Mouse (Mus musculus): Measurements from ENCODE around the gene Gm5678. TPM values are rescaled to one million over a fixed set of nuclear protein-coding genes. Genes with fewer than 3 reads are reported as not detected.
"Not testable (repeated sequence)": the region's sequence is repeated elsewhere in the genome, so short reads cannot be mapped to it uniquely, and the experiment has no call there.

Gm5678 gene
- total RNA-seq, 2 experiments from 2014 or later: 1.3 to 1.5 TPM

DNA sequence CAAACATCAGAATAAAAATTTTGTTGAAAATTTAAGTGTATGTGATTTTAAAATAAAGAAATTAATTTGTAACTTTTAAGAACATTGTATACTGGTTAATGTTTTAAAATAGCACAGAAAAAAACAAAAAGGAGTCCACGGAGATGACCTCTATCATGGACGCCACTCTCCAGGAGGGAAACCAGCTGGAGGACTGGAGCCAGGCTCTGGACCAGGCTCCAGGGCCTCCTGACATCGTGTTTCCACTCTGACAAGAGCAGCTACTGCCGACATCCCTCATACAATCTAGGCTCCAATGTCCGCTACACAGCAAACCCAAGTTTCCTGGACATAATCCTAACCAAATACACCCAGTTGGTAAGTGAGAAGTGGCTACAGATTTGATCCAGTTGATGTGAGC, 32.1 kb upstream of the Gm5678 start:
- Histone ChIP-seq H3K4me3 (no peak overlapping the region), H3K27ac (no peak overlapping the region)
- no peak for DNase-seq
- TF ChIP-seq CTCF (IDR thresholded peaks at IDR 0.05): no peak
- intact Hi-C loops (cut with DNase I): no loop called here

DNA sequence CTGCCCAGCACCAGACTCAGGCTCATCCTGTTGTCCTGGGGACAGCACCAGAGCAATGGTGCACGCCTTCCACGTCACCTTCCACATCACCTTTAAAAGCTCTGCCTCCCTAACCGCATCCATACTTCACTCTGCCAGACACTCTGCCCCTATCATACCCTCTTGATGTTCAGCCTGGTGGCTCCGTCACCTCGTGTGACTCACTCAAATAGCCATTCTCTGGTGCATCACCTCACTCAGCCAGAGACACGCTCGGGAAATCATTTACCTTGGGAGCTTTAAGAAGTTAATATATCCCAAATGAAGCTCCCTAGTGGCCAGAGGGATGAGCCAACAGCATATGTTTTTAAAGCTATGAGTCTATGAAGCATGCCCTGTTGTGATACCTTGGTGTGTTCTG, 31.1 kb upstream of the Gm5678 start:
- intact Hi-C loops (cut with DNase I): no loop called here
- DNase-seq: no peak
- TF ChIP-seq CTCF (IDR thresholded peaks at IDR 0.05): no peak

DNA sequence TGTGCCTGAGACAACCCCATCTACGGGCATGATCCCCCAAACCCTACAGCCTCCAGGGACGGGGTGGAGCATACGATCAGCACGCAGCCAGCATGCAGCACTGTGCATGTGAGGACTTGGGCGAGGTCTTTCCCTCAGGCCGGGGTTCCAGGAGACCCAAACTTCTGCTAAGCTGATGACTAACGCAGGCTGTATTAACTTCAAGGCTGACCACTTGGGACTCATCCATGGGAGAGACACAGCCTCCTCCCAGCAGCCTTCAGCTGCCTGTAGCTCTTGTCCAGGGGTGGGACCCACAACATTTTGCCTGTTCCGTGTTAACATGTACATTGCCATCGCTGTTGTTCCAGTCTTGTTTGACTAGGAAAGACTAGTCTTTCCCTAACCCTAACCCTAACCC, 30.3 kb upstream of the Gm5678 start:
- no peak for TF ChIP-seq CTCF (IDR thresholded peaks at IDR 0.05)
- DNase-seq: no peak
- Histone ChIP-seq H3K27ac (no peak overlapping the region), H3K4me3 (no peak overlapping the region)
- intact Hi-C loops (cut with DNase I): no loop called here

More for the DNA sequence above, 31.1 kb upstream of the Gm5678 start:
- Histone ChIP-seq H3K27ac (no peak overlapping the region), H3K4me3 (no peak overlapping the region)

DNA sequence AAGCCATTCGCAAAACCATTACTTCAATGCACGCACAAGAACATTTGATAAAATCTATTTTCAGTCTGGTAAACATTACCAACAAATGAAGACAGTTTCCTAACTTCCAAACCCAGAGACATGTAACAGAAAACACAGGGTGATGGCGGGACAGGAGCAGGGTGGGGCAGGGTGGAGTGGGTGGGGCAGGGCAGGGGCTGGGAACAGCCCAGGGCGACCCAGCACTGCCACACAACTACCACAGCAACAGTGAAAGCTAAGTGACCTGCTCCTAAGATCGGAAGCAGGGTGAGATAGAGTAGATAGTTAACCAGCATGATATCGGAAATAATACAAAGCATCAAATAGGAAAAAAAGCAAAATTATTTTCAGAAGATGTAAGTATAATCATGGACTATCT, 28.4 kb upstream of the Gm5678 start:
- intact Hi-C loops (cut with DNase I): no loop called here
- no peak for TF ChIP-seq CTCF (IDR thresholded peaks at IDR 0.05)
- no peak overlapping the region for H3K27ac ChIP-seq
- H3K4me3 ChIP-seq: no peak overlapping the region
- no peak for DNase-seq

DNA sequence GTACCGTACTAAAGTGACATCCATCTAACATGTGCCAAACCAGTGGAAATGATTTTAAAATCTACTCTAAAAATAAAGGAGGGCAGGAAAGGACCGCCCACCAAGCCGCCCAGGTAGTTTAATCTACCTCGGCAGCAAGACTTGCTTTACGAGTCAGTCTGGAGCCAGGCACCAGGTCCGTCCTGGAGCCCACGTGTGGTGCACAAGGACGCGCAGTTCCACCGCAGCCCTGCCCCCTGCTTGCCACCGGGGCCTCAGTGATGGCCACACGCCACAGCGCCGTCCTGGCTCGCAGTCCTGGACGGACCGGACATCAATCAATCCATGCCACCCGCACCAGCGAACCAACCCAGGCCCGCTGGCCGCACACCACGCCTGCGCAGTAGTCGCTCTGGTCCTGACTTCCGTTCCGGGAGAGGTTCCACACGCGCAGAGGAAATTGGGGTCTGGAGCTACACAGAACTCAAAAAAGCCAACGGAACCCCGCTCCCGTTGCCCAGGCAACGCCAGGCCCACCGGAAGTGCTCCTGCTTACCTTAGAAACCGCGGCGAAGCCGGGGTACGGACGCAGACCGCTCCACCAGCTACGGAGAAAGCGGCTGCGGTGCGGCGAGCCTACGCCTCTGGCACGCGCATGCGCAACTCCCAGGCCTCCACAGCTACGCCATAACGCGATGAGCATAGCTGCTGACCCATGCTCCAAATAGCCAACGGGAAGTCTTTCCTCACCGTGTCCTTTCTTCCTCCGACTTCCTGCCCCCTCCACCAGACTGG, 24.3 kb upstream of the Gm5678 start, which contains the start of gene Setd4:
Gene Setd4, minus strand, starts transcription at position 625 of the 774 bp plus-strand sequence.
- DNase-seq: peak; percentile 98
- peak within 1 kb of the TSS; percentile 95 for H3K27ac ChIP-seq
- intact Hi-C loops (cut with DNase I): no loop called here
- H3K4me3 ChIP-seq: peak within 1 kb of the TSS; percentile 75
- TF ChIP-seq CTCF (IDR thresholded peaks at IDR 0.05): peak; percentile 17; the same call in 1 of the 2 replicates

DNA sequence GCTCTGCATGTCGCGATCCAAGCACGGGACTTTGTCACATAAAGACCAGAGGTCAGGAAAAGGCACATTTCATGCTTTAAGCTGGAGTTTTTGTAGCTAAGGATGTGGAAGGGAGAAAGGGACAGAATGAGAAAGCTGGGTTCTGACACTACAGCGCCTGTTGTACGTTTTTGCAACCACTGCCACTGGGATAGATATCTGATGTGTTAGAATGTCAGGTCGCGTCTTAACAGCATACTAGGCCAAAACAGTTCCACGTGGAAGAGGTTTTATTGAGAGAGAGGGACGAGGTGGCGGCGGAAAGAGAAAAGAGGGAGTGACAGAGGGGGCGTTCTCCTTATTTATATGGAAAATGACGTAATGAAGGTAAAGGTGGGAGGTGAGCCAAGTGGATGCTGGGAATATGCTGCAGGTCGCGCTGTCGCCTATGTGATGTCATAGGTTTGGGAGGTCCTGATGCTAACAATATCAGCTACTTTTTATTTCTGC, 23.4 kb upstream of the Gm5678 start:
- DNase-seq: no peak
- H3K4me3 ChIP-seq: peak overlapping the region; percentile 75
- H3K27ac ChIP-seq: peak overlapping the region; percentile 95
- intact Hi-C loops (cut with DNase I): no loop called here
- no peak for TF ChIP-seq CTCF (IDR thresholded peaks at IDR 0.05)

DNA sequence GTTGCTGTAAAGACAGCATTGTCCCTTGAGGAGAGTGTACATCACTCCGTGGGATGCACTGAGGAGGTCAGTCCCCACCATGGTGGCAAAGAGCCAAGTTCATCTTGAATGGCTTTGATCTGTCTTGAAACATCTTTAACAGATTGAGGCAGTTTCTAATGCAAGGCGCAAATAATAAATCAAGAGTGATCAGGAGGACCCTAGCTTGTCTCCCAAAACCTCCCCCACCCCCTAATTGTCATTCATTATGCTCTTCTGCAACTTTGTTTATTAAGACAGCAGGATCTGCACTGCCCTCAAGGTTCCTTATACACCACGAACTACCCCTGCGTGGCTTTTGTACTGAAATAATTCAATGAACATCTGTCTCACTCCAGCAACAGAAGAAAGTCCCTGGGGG, 22.3 kb upstream of the Gm5678 start, which contains the start of gene Cbr1:
Gene Cbr1, plus strand, starts transcription at position 301 of the 400 bp plus-strand sequence.
- no peak for TF ChIP-seq CTCF (IDR thresholded peaks at IDR 0.05)
- intact Hi-C loops (cut with DNase I): no loop called here
- peak within 1 kb of the TSS; percentile 75 for H3K4me3 ChIP-seq
- DNase-seq: no peak
- peak within 1 kb of the TSS; percentile 95 for H3K27ac ChIP-seq

DNA sequence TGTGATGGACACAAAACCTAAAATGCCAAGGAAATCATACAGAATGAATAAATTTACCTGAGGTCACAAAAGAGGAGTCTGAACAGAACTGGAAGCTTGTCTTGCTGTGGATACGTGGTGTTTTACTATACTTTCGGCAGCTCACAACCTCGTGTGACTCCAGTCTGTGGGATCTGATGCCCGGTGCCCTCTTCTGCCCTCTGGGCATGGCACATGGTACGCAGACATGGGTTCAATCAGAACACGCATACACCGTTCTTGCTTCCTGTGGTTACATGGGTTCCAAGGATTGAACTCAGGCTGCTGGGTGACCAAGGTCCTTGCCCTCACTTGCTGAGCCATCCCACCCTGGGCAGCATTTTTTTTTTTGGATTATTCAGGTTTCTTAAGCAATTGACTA, 21.8 kb upstream of the Gm5678 start:
- DNase-seq: no peak

DNA sequence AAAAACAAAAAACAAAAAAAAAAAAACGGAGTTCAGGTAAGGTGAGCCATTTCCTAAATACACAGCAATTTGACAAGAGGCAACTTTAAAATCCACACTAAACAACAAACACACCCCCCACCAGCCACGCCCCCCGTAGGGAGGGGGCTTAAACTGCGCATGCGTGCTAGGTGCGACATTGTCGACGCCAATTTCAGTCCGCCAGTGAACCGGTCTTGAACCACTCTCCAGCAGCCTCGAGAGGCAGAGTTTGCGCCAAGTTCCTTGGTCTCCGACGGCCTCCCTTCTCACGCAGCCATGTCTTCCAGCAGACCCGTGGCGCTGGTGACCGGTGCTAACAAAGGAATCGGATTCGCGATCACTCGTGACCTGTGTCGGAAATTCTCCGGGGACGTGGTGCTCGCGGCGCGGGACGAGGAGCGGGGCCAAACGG, 20.2 kb upstream of the Gm5678 start:
- H3K27ac ChIP-seq: peak overlapping the region; percentile 81
- TF ChIP-seq CTCF (IDR thresholded peaks at IDR 0.05): no peak
- peak; percentile 89 for DNase-seq
- H3K4me3 ChIP-seq: peak overlapping the region; percentile 80
- intact Hi-C loops (cut with DNase I): no loop called here

More for the DNA sequence above, 21.8 kb upstream of the Gm5678 start:
- Histone ChIP-seq H3K4me3 (no peak overlapping the region), H3K27ac (no peak overlapping the region)
- intact Hi-C loops (cut with DNase I): no loop called here
- TF ChIP-seq CTCF (IDR thresholded peaks at IDR 0.05): no peak

DNA sequence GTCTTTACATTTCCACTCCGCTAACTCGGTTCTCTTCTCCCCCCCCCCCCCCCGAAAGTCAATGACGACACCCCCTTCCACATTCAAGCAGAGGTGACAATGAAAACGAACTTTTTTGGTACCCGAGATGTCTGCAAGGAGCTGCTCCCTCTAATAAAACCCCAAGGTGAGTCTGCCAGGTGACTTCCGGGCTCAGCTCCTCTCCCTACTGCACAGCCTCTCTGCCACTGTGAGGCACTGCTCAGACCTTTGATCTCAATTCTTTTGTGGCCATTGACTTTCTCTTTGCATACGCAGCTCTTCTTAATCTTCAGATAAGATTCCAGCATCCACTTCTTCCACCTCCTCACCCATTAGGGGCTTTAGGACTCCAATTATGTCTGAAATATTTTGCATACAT, 19.2 kb upstream of the Gm5678 start:
- DNase-seq: no peak
- no peak overlapping the region for H3K27ac ChIP-seq
- TF ChIP-seq CTCF (IDR thresholded peaks at IDR 0.05): no peak
- peak overlapping the region; percentile 80; the same call in 1 of the 2 replicates for H3K4me3 ChIP-seq
- intact Hi-C loops (cut with DNase I): no loop called here

DNA sequence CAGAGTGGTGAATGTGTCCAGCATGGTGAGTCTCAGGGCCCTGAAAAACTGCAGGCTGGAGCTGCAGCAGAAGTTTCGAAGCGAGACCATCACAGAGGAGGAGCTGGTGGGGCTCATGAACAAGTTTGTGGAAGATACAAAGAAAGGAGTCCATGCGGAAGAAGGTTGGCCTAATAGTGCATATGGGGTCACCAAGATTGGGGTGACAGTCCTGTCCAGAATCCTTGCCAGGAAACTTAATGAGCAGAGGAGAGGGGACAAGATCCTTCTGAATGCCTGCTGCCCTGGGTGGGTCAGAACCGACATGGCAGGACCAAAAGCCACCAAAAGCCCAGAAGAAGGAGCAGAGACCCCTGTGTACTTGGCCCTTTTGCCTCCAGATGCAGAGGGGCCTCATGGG, 18.1 kb upstream of the Gm5678 start:
- no peak overlapping the region for H3K27ac ChIP-seq
- no peak for TF ChIP-seq CTCF (IDR thresholded peaks at IDR 0.05)
- H3K4me3 ChIP-seq: no peak overlapping the region
- intact Hi-C loops (cut with DNase I): loop anchor here (10.0 kb wide), 1 partner anchor 175 kb away; no protein-coding TSS in a partner anchor
- DNase-seq: no peak

DNA sequence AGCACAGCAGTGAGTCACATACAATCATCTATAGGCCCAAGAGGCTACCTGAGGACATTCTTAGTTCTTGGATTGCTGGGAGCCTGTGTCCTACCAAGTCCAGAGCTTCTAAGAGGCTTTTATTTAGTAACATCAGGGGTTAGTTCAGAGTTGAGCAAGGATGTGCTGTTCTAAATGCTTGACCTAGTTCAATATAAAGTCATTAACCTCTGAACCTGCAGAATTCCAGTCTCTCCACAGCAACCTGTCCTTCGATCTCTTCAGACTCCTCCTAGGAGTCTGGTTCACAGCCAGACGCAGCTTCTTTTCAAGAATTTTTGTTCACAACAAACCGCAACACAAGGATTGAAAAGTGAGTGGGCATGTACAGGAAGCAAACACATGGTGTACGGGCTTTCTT, 16.9 kb upstream of the Gm5678 start:
- Histone ChIP-seq H3K27ac (no peak overlapping the region), H3K4me3 (no peak overlapping the region)
- intact Hi-C loops (cut with DNase I): loop anchor here (10.0 kb wide), 1 partner anchor 174 kb away; no protein-coding TSS in a partner anchor
- DNase-seq: no peak
- TF ChIP-seq CTCF (IDR thresholded peaks at IDR 0.05): no peak

DNA sequence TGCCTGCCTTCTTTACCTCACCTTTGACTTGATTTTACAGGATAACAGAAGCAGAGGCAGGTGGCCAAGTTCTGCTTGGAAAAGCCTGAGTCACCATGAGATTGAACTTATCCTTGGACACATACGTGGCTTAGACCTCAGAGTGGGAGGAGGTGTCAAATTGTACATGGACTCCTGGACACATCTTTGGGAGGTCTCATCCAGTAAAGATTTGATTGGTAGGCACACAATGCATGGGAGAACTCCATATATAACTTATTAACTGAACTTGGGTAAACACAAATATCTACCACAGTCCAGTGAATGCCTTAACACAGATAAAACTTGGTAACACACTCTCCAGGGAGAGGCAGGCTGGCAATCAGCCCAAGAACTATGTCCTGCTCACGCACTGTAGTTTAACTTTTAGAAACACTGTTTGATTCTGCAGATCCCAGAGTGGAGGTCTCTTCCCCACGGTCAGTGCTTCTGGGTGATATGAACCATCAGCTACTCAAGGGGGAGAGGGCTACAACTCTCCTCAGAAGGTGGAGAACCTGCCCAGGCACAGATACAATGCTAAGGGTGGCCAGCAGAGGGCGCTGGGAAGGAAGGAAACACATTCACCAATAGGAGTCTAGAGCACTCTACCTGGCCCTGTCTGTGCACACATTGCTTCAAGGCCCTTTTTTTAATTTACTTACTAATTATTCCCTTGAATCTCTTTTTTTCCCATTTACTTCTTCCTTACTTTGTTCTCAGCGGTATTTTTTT, 12.6 kb upstream of the Gm5678 start:
- peak; percentile 91 for TF ChIP-seq CTCF (IDR thresholded peaks at IDR 0.05)
- no peak overlapping the region for H3K27ac ChIP-seq
- no peak overlapping the region for H3K4me3 ChIP-seq
- DNase-seq: peak; percentile 81
- intact Hi-C loops (cut with DNase I): loop anchor here (10.0 kb wide), 1 partner anchor 170 kb away; no protein-coding TSS in a partner anchor

DNA sequence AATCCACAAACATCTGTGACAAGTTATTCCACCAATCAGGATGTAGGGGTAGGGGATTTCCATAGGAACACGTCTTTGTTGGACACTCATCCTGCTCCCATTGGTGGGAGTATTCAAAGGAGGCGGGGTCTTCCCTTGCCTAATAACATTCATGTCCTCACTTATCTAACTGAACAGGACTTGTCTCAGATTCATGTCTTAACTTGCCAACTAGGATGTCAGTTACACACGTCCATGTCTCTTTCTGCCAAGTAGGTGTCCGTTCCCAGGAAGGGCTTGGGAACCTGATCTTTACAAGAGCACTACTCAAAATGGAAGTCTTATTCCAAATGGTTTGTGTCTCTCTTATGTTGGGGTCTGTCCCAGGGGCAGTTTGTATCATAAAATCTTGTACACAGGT, 4.1 kb upstream of the Gm5678 start:
- H3K27ac ChIP-seq; intact Hi-C loops (cut with DNase I); DNase-seq; H3K4me3 ChIP-seq: not testable (repeated sequence)

All from gastrocnemius, adult 2 months (tissue).